Mouse (Mus musculus) kidney, postnatal 25 days (tissue): ENCODE results near the gene Prkaa1.
A peak's percentile ranks its signal among the peaks of the same experiment; 100 is the strongest.
"Not testable (repeated sequence)": the region's sequence is repeated elsewhere in the genome, so short reads cannot be mapped to it uniquely, and the experiment has no call there.

Experiments used
- DNase-seq, 2 experiments: peaks; one replicate each; pipeline ENCODE4 v3.0.0; 2021; ENCODE audit warnings: mixed read lengths in 2 of 2

The Prkaa1 gene

GRCm38 (mm10) chr15:5173217-5173820 lies 29.7 kb downstream of the Prkaa1 start:
- DNase-seq: peak in 1 of 2 experiments; percentile 40

GRCm38 (mm10) chr15:5184668-5185330 lies 41.1 kb downstream of the Prkaa1 start:
- DNase-seq: no peak

GRCm38 (mm10) chr15:5185366-5186292 lies 42.0 kb downstream of the Prkaa1 start, which contains the start of gene Ttc33:
Gene Ttc33 (plus strand): TSS chr15:5185525.
- peak; percentile 89 to 91 for DNase-seq

GRCm38 (mm10) chr15:5186293-5186675 lies 42.6 kb downstream of the Prkaa1 start:
- DNase-seq: no peak

- no peak for DNase-seq
Observed at GRCm38 (mm10) chr15:5187116-5187515, 43.5 kb downstream of the Prkaa1 start.

GRCm38 (mm10) chr15:5188029-5188428 lies 44.4 kb downstream of the Prkaa1 start:
- DNase-seq: no peak

- DNase-seq: peak; percentile 51 to 57
Observed at GRCm38 (mm10) chr15:5189504-5190093, 45.9 kb downstream of the Prkaa1 start.

- DNase-seq: no peak
Observed at GRCm38 (mm10) chr15:5193833-5194232, 50.2 kb downstream of the Prkaa1 start.

GRCm38 (mm10) chr15:5194446-5194845 lies 50.8 kb downstream of the Prkaa1 start:
- DNase-seq: no peak

GRCm38 (mm10) chr15:5194931-5195330 lies 51.3 kb downstream of the Prkaa1 start:
- DNase-seq: peak in 1 of 2 experiments; percentile 15

- DNase-seq: peak; percentile 52 to 57
Observed at GRCm38 (mm10) chr15:5195987-5196514, 52.4 kb downstream of the Prkaa1 start.

GRCm38 (mm10) chr15:5196691-5197090 lies 53.0 kb downstream of the Prkaa1 start:
- DNase-seq: no peak

- no peak for DNase-seq
Observed at GRCm38 (mm10) chr15:5205222-5205621, 61.6 kb downstream of the Prkaa1 start.

GRCm38 (mm10) chr15:5209116-5209515 lies 65.5 kb downstream of the Prkaa1 start:
- DNase-seq: no peak

GRCm38 (mm10) chr15:5220491-5220890 lies 76.8 kb downstream of the Prkaa1 start:
- no peak for DNase-seq

- DNase-seq: not testable (repeated sequence)
Observed at GRCm38 (mm10) chr15:5230746-5231145, 87.1 kb downstream of the Prkaa1 start.
